22 mouse cellular contexts compared by ENCODE assay signal in genomic region chrX:140164859-140165258, GRCm38 (mm10).
DNase-seq lines count a peak whose midpoint lies in the region; ATAC-seq and TF ChIP-seq lines count a peak whose summit lies in the region.
"Had no signal": no experiment of that assay in that cellular context is flagged by ENCODE, and none has a peak within 500 bp of the region (broad histone marks: within the 10 kb centered on the region; RNA-seq: fewer than 3 reads in every experiment).

No protein-coding gene starts in this region.

- no peak overlapping the region for H3K27ac ChIP-seq in heart, embryonic 11.5 days (ENCODE audit: low read depth, low read length)
- no peak overlapping the region for H3K27ac ChIP-seq in liver, postnatal 0 days (ENCODE audit: low read depth)
- no peak overlapping the region for H3K27ac ChIP-seq in liver, embryonic 12.5 days
- H3K27ac ChIP-seq in kidney, adult 2 months (ENCODE audit: insufficient read depth, low read depth, low read length): no peak overlapping the region
- H3K27ac ChIP-seq: embryonic facial prominence, embryonic 10.5 days; embryonic facial prominence, embryonic 12.5 days; forebrain, embryonic 13.5 days; forebrain, embryonic 15.5 days had no signal

- no peak overlapping the region for H3K4me3 ChIP-seq in heart, embryonic 11.5 days (ENCODE audit: low read depth, low read length)
- H3K4me3 ChIP-seq in liver, postnatal 0 days (ENCODE audit: low read depth, low read length): no peak overlapping the region
- no peak overlapping the region for H3K4me3 ChIP-seq in liver, embryonic 12.5 days
- H3K4me3 ChIP-seq in kidney, adult 2 months (ENCODE audit: insufficient read depth, low read depth, low read length): no peak overlapping the region
- H3K4me3 ChIP-seq: embryonic facial prominence, embryonic 10.5 days; embryonic facial prominence, embryonic 12.5 days; forebrain, embryonic 13.5 days; forebrain, embryonic 15.5 days had no signal

- no peaks in the 10 kb centered on the region for H3K27me3 ChIP-seq in heart, embryonic 11.5 days (ENCODE audit: control insufficient read depth, insufficient read depth, low read length)
- H3K27me3 ChIP-seq in liver, postnatal 0 days (ENCODE audit: insufficient read depth, low read length): no peaks in the 10 kb centered on the region
- H3K27me3 ChIP-seq in liver, embryonic 12.5 days (replicated peaks): 0 out of 2 replicates have a peak, but pooled peaks cover 5% of the 10 kb centered on the region
- H3K27me3 ChIP-seq in kidney, adult 2 months (replicated peaks; ENCODE audit: control insufficient read depth, insufficient read depth, low read length): no peaks in the 10 kb centered on the region
- H3K27me3 ChIP-seq: forebrain, embryonic 15.5 days had no signal

- no peak for TF ChIP-seq EP300 in liver, postnatal 0 days (IDR thresholded peaks at IDR 0.05; ENCODE audit: low read depth)

- no peak for TF ChIP-seq CTCF in liver, postnatal 0 days (IDR thresholded peaks at IDR 0.05; ENCODE audit: low read depth)
- no peak for TF ChIP-seq CTCF in kidney, adult 2 months (conservative IDR thresholded peaks at IDR 0.05; ENCODE audit: insufficient read depth, insufficient read length, low read depth, low read length)

- no peaks in the 10 kb centered on the region for H3K9me3 ChIP-seq in heart, embryonic 11.5 days (replicated peaks; ENCODE audit: control insufficient read depth, low read length)
- no peaks in the 10 kb centered on the region for H3K9me3 ChIP-seq in liver, postnatal 0 days (ENCODE audit: low read length)
- H3K9me3 ChIP-seq in liver, embryonic 12.5 days (replicated peaks): no peaks in the 10 kb centered on the region
- H3K9me3 ChIP-seq: embryonic facial prominence, embryonic 10.5 days; embryonic facial prominence, embryonic 12.5 days; forebrain, embryonic 13.5 days; forebrain, embryonic 15.5 days; G1E had no signal

- no peak for TF ChIP-seq POLR2A in kidney, adult 2 months (IDR thresholded peaks at IDR 0.05; ENCODE audit: low read depth, low read length)

- H3K4me2 ChIP-seq in heart, embryonic 11.5 days: no peak overlapping the region
- no peak overlapping the region for H3K4me2 ChIP-seq in liver, postnatal 0 days (ENCODE audit: low read depth, low read length)
- no peak overlapping the region for H3K4me2 ChIP-seq in liver, embryonic 12.5 days
- H3K4me2 ChIP-seq: embryonic facial prominence, embryonic 12.5 days; forebrain, embryonic 13.5 days; forebrain, embryonic 15.5 days had no signal

- no peaks in the 10 kb centered on the region for H3K36me3 ChIP-seq in heart, embryonic 11.5 days (ENCODE audit: control insufficient read depth, insufficient read depth, low read length)
- H3K36me3 ChIP-seq in liver, postnatal 0 days (replicated peaks; ENCODE audit: insufficient read depth, low read length): no peaks in the 10 kb centered on the region
- no peaks in the 10 kb centered on the region for H3K36me3 ChIP-seq in liver, embryonic 12.5 days
- no peaks in the 10 kb centered on the region for H3K36me3 ChIP-seq in kidney, adult 2 months (ENCODE audit: control insufficient read depth, insufficient read depth, low read length)
- H3K36me3 ChIP-seq: embryonic facial prominence, embryonic 10.5 days; embryonic facial prominence, embryonic 12.5 days; forebrain, embryonic 15.5 days; G1E had no signal

- H3K4me1 ChIP-seq in heart, embryonic 11.5 days (ENCODE audit: control insufficient read depth, insufficient read depth, low read length): no peaks in the 10 kb centered on the region
- H3K4me1 ChIP-seq in liver, postnatal 0 days (ENCODE audit: insufficient read depth): no peaks in the 10 kb centered on the region
- H3K4me1 ChIP-seq in liver, embryonic 12.5 days: no peaks in the 10 kb centered on the region
- H3K4me1 ChIP-seq in kidney, adult 2 months (ENCODE audit: control insufficient read depth, insufficient read depth, low read length): no peaks in the 10 kb centered on the region
- H3K4me1 ChIP-seq: embryonic facial prominence, embryonic 10.5 days; embryonic facial prominence, embryonic 12.5 days; forebrain, embryonic 13.5 days; forebrain, embryonic 15.5 days had no signal

- no peak overlapping the region for H3K9ac ChIP-seq in heart, embryonic 11.5 days (ENCODE audit: low read depth, low read length)
- no peak overlapping the region for H3K9ac ChIP-seq in liver, postnatal 0 days (replicated peaks)
- H3K9ac ChIP-seq in liver, embryonic 12.5 days: no peak overlapping the region
- H3K9ac ChIP-seq: embryonic facial prominence, embryonic 12.5 days; forebrain, embryonic 13.5 days; forebrain, embryonic 15.5 days; forebrain, postnatal 0 days had no signal

- peak; percentile 34 for DNase-seq in heart, adult 11 months
- no peak for DNase-seq in liver, postnatal 0 days
- DNase-seq in kidney, adult 2 months: no peak
- DNase-seq: adrenal gland, adult 8-10 months; adrenal gland, postnatal 14 days; adrenal gland, postnatal 36 days; B cell, adult 2 months; cerebellum, adult 11-12 months; cerebellum, adult 2 months; cerebellum, adult 9-10 months; cerebellum, postnatal 10 days; cerebellum, postnatal 25 days; forebrain, postnatal 0 days had no signal

- ATAC-seq in heart, embryonic 11.5 days (replicated peaks; ENCODE audit: insufficient number of reproducible peaks, low FRiP score, low TSS enrichment): no peak
- peak; percentile 27; the same call in 1 of the 2 replicates for ATAC-seq in liver, postnatal 0 days
- ATAC-seq in liver, embryonic 12.5 days: no peak
- ATAC-seq: activated CD4-positive, CD25-positive, alpha-beta regulatory T cell, adult 4 months; forebrain, embryonic 13.5 days; forebrain, embryonic 15.5 days; forebrain, postnatal 0 days; Patski had no signal

- 68% methylated on average over 2 of the region's 2 CpGs for whole genome bisulfite sequencing in heart, embryonic 11.5 days (ENCODE audit: insufficient replicate concordance)
- 67% methylated on average over 2 of the region's 2 CpGs for WGBS in liver, postnatal 0 days (ENCODE audit: insufficient replicate concordance)
- 59% methylated on average over 2 of the region's 2 CpGs for WGBS in liver, embryonic 12.5 days (ENCODE audit: insufficient replicate concordance)
- WGBS in kidney, adult 2 months: 86% methylated on average over 2 of the region's 2 CpGs
